In the genomic region with DNA sequence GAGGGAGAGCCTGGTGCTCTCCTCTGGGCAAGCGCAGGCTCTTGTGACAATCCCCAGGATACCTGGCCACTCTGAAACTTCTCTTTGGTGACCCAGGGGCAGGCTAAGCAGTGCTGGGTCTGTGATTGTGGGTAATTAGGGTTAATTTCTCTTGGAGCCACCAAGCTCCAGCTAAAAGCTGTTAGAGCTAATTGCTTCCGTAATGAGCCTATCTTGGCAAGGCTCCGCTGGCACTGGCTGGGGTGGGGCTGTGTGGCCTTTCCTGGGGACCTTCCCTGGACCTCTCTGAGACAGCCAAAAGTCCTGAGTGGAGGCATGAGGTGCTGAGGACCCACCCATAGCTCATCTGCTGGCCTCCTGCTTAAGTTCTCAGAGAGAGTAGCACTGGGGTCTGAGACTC, we compare ENCODE assay signal across 31 mouse cellular contexts. TPM values are rescaled to one million over a fixed set of nuclear protein-coding genes. Genes with fewer than 3 reads are reported as not detected.
DNase-seq lines count a peak whose midpoint lies in the region; ATAC-seq and TF ChIP-seq lines count a peak whose summit lies in the region.
"Had no signal": no experiment of that assay in that cellular context is flagged by ENCODE, and none has a peak within 500 bp of the region (broad histone marks: within the 10 kb centered on the region; RNA-seq: fewer than 3 reads in every experiment).

No protein-coding gene starts in this region.

- 0 out of 2 replicates have a peak overlapping the region, but pooled peaks have one; percentile 2 for H3K27ac ChIP-seq in forebrain, embryonic 10.5 days
- H3K27ac ChIP-seq in forebrain, embryonic 13.5 days, result no peak overlapping the region
- H3K27ac ChIP-seq in midbrain, postnatal 0 days (ENCODE audit: low read depth, low read length), result no peak overlapping the region
- no peak overlapping the region; the same call in 1 of the 2 replicates for H3K27ac ChIP-seq in midbrain, embryonic 10.5 days (replicated peaks)
- no peak overlapping the region for H3K27ac ChIP-seq in forebrain, postnatal 0 days (ENCODE audit: low read depth, low read length)
- H3K27ac ChIP-seq: heart, adult 2 months; intestine, embryonic 15.5 days; kidney, postnatal 0 days; limb, embryonic 13.5 days; liver, embryonic 12.5 days; midbrain, embryonic 13.5 days had no signal

- 56% methylated on average over 3 of the region's 3 CpGs for WGBS in forebrain, embryonic 10.5 days
- 40% methylated on average over 3 of the region's 3 CpGs for WGBS in forebrain, embryonic 13.5 days
- 80% methylated on average over 3 of the region's 3 CpGs for WGBS in midbrain, postnatal 0 days
- 77% methylated on average over 3 of the region's 3 CpGs for WGBS in midbrain, embryonic 10.5 days
- WGBS in forebrain, postnatal 0 days, result 34% methylated on average over 3 of the region's 3 CpGs

- TF ChIP-seq CTCF in midbrain, postnatal 0 days (IDR thresholded peaks at IDR 0.05), result no peak
- no peak for TF ChIP-seq CTCF in forebrain, postnatal 0 days (IDR thresholded peaks at IDR 0.05; ENCODE audit: low read depth)

- H3K4me2 ChIP-seq in forebrain, embryonic 13.5 days, result no peak overlapping the region
- H3K4me2 ChIP-seq in midbrain, postnatal 0 days (ENCODE audit: low read depth, low read length, poor library complexity, severe bottlenecking), result no peak overlapping the region
- no peak overlapping the region for H3K4me2 ChIP-seq in forebrain, postnatal 0 days (ENCODE audit: low read depth)
- H3K4me2 ChIP-seq: heart, embryonic 12.5 days; intestine, embryonic 15.5 days; limb, embryonic 13.5 days; liver, embryonic 12.5 days; midbrain, embryonic 13.5 days had no signal

- H3K4me3 ChIP-seq in forebrain, embryonic 10.5 days, result no peak overlapping the region
- H3K4me3 ChIP-seq in forebrain, embryonic 13.5 days, result no peak overlapping the region
- H3K4me3 ChIP-seq in midbrain, postnatal 0 days (ENCODE audit: low read depth, low read length), result no peak overlapping the region
- no peak overlapping the region for H3K4me3 ChIP-seq in midbrain, embryonic 10.5 days
- no peak overlapping the region for H3K4me3 ChIP-seq in forebrain, postnatal 0 days (ENCODE audit: low read depth, low read length)
- H3K4me3 ChIP-seq: heart, adult 2 months; heart, embryonic 12.5 days; intestine, embryonic 15.5 days; limb, embryonic 13.5 days; liver, embryonic 12.5 days; megakaryocyte, embryonic 14.5 days; midbrain, embryonic 13.5 days had no signal

- peaks cover 34% of the 10 kb centered on the region for H3K27me3 ChIP-seq in forebrain, embryonic 10.5 days (ENCODE audit: poor library complexity, severe bottlenecking)
- 0 out of 2 replicates have a peak, but pooled peaks cover 3% of the 10 kb centered on the region for H3K27me3 ChIP-seq in forebrain, embryonic 13.5 days
- H3K27me3 ChIP-seq in midbrain, postnatal 0 days (ENCODE audit: insufficient read depth, low read length), result no peaks in the 10 kb centered on the region; the same call in none of the 2 replicates
- H3K27me3 ChIP-seq in midbrain, embryonic 10.5 days (ENCODE audit: low read depth, poor library complexity, severe bottlenecking), result peaks cover 24% of the 10 kb centered on the region
- H3K27me3 ChIP-seq in forebrain, postnatal 0 days (ENCODE audit: insufficient read depth, low read length), result no peaks in the 10 kb centered on the region
- H3K27me3 ChIP-seq: intestine, embryonic 15.5 days had no signal

- DNase-seq in forebrain, embryonic 10.5 days (ENCODE audit: extremely low spot score, low spot score), result no peak
- peak; percentile 36 to 49 for DNase-seq in layer of hippocampus, postnatal 10 days (ENCODE audit: low spot score in 2 of 2)
- no peak for DNase-seq in layer of hippocampus, adult 11-12 months (ENCODE audit: low spot score)
- peak; percentile 17 for DNase-seq in midbrain, postnatal 0 days (ENCODE audit: low spot score)
- no peak for DNase-seq in midbrain, embryonic 10.5 days (ENCODE audit: low spot score)
- DNase-seq in forebrain, postnatal 0 days, result peak; percentile 52
- DNase-seq in spleen, postnatal 4 days (ENCODE audit: low spot score in 2 of 2), result no peak
- DNase-seq: adrenal gland, adult 2 months; adrenal gland, postnatal 36 days; cerebellum, adult 2 months; cerebellum, postnatal 14 days; heart, adult 2 months; kidney, adult 8-10 months; kidney, postnatal 4 days; layer of hippocampus, adult 9-11 months; liver, postnatal 0 days; lung, postnatal 14 days had no signal

- H3K4me1 ChIP-seq in forebrain, embryonic 10.5 days, result peaks cover 43% of the 10 kb centered on the region
- peaks cover 42% of the 10 kb centered on the region for H3K4me1 ChIP-seq in forebrain, embryonic 13.5 days
- peaks cover 5% of the 10 kb centered on the region; the same call in 1 of the 2 replicates for H3K4me1 ChIP-seq in midbrain, postnatal 0 days (ENCODE audit: insufficient read depth, low read length)
- peaks cover 47% of the 10 kb centered on the region for H3K4me1 ChIP-seq in midbrain, embryonic 10.5 days
- 0 out of 2 replicates have a peak, but pooled peaks cover 11% of the 10 kb centered on the region for H3K4me1 ChIP-seq in forebrain, postnatal 0 days (ENCODE audit: insufficient read depth)
- H3K4me1 ChIP-seq: liver, embryonic 12.5 days; megakaryocyte, embryonic 14.5 days had no signal

- no peaks in the 10 kb centered on the region for H3K9me3 ChIP-seq in forebrain, embryonic 10.5 days
- no peaks in the 10 kb centered on the region for H3K9me3 ChIP-seq in forebrain, embryonic 13.5 days (replicated peaks)
- H3K9me3 ChIP-seq in midbrain, postnatal 0 days (ENCODE audit: low read length), result no peaks in the 10 kb centered on the region
- no peaks in the 10 kb centered on the region for H3K9me3 ChIP-seq in midbrain, embryonic 10.5 days (replicated peaks)
- H3K9me3 ChIP-seq in forebrain, postnatal 0 days (ENCODE audit: low read length), result no peaks in the 10 kb centered on the region
- H3K9me3 ChIP-seq: heart, embryonic 12.5 days; intestine, embryonic 15.5 days; limb, embryonic 13.5 days; liver, embryonic 12.5 days; megakaryocyte, embryonic 14.5 days; midbrain, embryonic 13.5 days had no signal

- no peak for ATAC-seq in forebrain, embryonic 13.5 days
- no peak for ATAC-seq in midbrain, postnatal 0 days (ENCODE audit: low FRiP score)
- peak; percentile 43 for ATAC-seq in forebrain, postnatal 0 days
- ATAC-seq: activated CD4-positive, CD25-positive, alpha-beta regulatory T cell, adult 4 months; hindbrain, embryonic 16.5 days; intestine, embryonic 15.5 days; liver, embryonic 12.5 days; liver, postnatal 0 days had no signal

- no peaks in the 10 kb centered on the region for H3K36me3 ChIP-seq in forebrain, embryonic 10.5 days (replicated peaks)
- H3K36me3 ChIP-seq in forebrain, embryonic 13.5 days (ENCODE audit: poor library complexity, severe bottlenecking), result no peaks in the 10 kb centered on the region
- no peaks in the 10 kb centered on the region for H3K36me3 ChIP-seq in midbrain, postnatal 0 days (ENCODE audit: insufficient read depth, low read length)
- no peaks in the 10 kb centered on the region for H3K36me3 ChIP-seq in midbrain, embryonic 10.5 days
- no peaks in the 10 kb centered on the region for H3K36me3 ChIP-seq in forebrain, postnatal 0 days (ENCODE audit: insufficient read depth)
- H3K36me3 ChIP-seq: heart, embryonic 12.5 days; intestine, embryonic 15.5 days; limb, embryonic 13.5 days; liver, embryonic 12.5 days; midbrain, embryonic 13.5 days had no signal

- H3K9ac ChIP-seq in forebrain, embryonic 13.5 days, result no peak overlapping the region
- no peak overlapping the region for H3K9ac ChIP-seq in midbrain, postnatal 0 days (replicated peaks; ENCODE audit: low read length, poor library complexity, severe bottlenecking)
- no peak overlapping the region for H3K9ac ChIP-seq in forebrain, postnatal 0 days
- H3K9ac ChIP-seq: heart, embryonic 12.5 days; intestine, embryonic 15.5 days; limb, embryonic 13.5 days; liver, embryonic 12.5 days; liver, postnatal 0 days; midbrain, embryonic 13.5 days had no signal

RNA-seq across cellular contexts. Expression of a gene that starts 53.4 kb away (rescaled TPM):
- polyA plus RNA-seq in forebrain, embryonic 10.5 days (2016; fragmentation: Nextera tagmentation; extraction: Ambion mirVana), result 3.8 and 4.4 TPM in 2 replicates
- 10.9 and 14.4 TPM in 2 replicates for polyA plus RNA-seq in forebrain, embryonic 13.5 days (2015; fragmentation: Nextera tagmentation; extraction: Ambion mirVana)
- 10 to 100 TPM in 1 of 2 experiments, 1 to 10 TPM in 1; 7.6 to 10.0 TPM for total RNA-seq in layer of hippocampus, postnatal 10 days (2021)
- 24.1 and 26.5 TPM in 2 replicates for total RNA-seq in midbrain, postnatal 0 days (2014; rRNA removed)
- polyA plus RNA-seq in midbrain, postnatal 0 days (2015; fragmentation: Nextera tagmentation; extraction: Ambion mirVana), result 1.9 and 2.4 TPM in 2 replicates
- 3.3 and 4.7 TPM in 2 replicates for polyA plus RNA-seq in midbrain, embryonic 10.5 days (2016; fragmentation: Nextera tagmentation; extraction: Ambion mirVana)
- total RNA-seq in forebrain, postnatal 0 days (2014; rRNA removed), result 50.4 and 55.1 TPM in 2 replicates
- 5.0 and 6.2 TPM in 2 replicates for polyA plus RNA-seq in forebrain, postnatal 0 days (2015; fragmentation: Nextera tagmentation; extraction: Ambion mirVana)
- total RNA-seq: CH12.LX; monocyte, adult 5-6 weeks; neutrophil, adult 5-6 weeks had no signal
- polyA plus RNA-seq: activated CD4-positive, CD25-positive, alpha-beta regulatory T cell, adult 4 months; C2C12 had no signal

Comparison
In these comparisons a context has a peak if more than half of its experiments do, and no peak if none do; other contexts are left out.
1. DNase-seq: peak in layer of hippocampus, postnatal 10 days (2 of 2), midbrain, postnatal 0 days (single experiment) and forebrain, postnatal 0 days (single experiment); none in forebrain, embryonic 10.5 days (single experiment), layer of hippocampus, adult 11-12 months (single experiment), midbrain, embryonic 10.5 days (single experiment) and spleen, postnatal 4 days (0 of 2).